Mouse (Mus musculus) midbrain, embryonic 15.5 days (tissue): ENCODE results near the gene Hmgcr. TPM values are rescaled to one million over a fixed set of nuclear protein-coding genes. Genes with fewer than 3 reads are reported as not detected.

Source experiments
- ATAC-seq: fragments of 200-750 bp; cut with Nextera tagmentation; replicated peaks from 2 replicates; pipeline ENCODE4 v1.8.0; 2017; ENCODE audit warnings: moderate TSS enrichment
- H3K27ac ChIP-seq: fragments of 300-500 bp; sonication (generic); 2 replicates; pipeline ENCODE4 v1.5.1; 2015; ENCODE audit warnings: mild to moderate bottlenecking, inconsistent platforms
- H3K27me3 ChIP-seq: fragments of 300-500 bp; sonication (generic); replicated peaks from 2 replicates; pipeline ENCODE4 v1.6.1; 2015; ENCODE audit warnings: inconsistent platforms
- H3K36me3 ChIP-seq: fragments of 300-500 bp; sonication (generic); replicated peaks from 2 replicates; pipeline ENCODE4 v1.6.1; 2015; ENCODE audit warnings: inconsistent platforms
- H3K4me1 ChIP-seq: fragments of 300-500 bp; sonication (generic); 2 replicates; pipeline ENCODE4 v1.6.1; 2015; ENCODE audit warnings: inconsistent platforms
- H3K4me2 ChIP-seq: fragments of 300-500 bp; sonication (generic); 2 replicates; pipeline ENCODE4 v1.6.1; 2015; ENCODE audit warnings: inconsistent platforms, mild to moderate bottlenecking, moderate library complexity
- H3K4me3 ChIP-seq: fragments of 300-500 bp; sonication (generic); 2 replicates; pipeline ENCODE4 v1.5.1; 2015; ENCODE audit warnings: mild to moderate bottlenecking, inconsistent platforms
- H3K9ac ChIP-seq: fragments of 300-500 bp; sonication (generic); 2 replicates; pipeline ENCODE4 v1.6.1; 2015; ENCODE audit warnings: mild to moderate bottlenecking, inconsistent platforms
- H3K9me3 ChIP-seq: fragments of 300-500 bp; sonication (generic); 2 replicates; pipeline ENCODE4 v1.6.1; 2016; ENCODE audit warnings: inconsistent platforms
- WGBS: fragments of 180-500 bp; shearing (Covaris S2); methylation state at CpG from one replicate; pipeline ENCODE4 v1.1.7; 2015; ENCODE audit warnings: mixed read lengths; 5-methylcytosine and 5-hydroxymethylcytosine counted together
- polyA plus RNA-seq: library from polyadenylated mRNA; unstranded; fragments of >200 nt; fragmentation: Nextera tagmentation; extraction: Ambion mirVana; gene quantifications from 2 replicates; pipeline ENCODE4 v1.2.1, GENCODE M21; 2015

The Hmgcr gene
- polyA plus RNA-seq, 1 experiment from 2014 or later = 196 TPM

- peaks cover 82% of the 10 kb centered on the region for H3K36me3 ChIP-seq
- H3K9ac ChIP-seq = no peak overlapping the region
- no peaks in the 10 kb centered on the region for H3K27me3 ChIP-seq
- no peak for ATAC-seq
- H3K27ac ChIP-seq = no peak overlapping the region
- WGBS = 49% methylated on average over 10 of the region's 10 CpGs
- no peaks in the 10 kb centered on the region for H3K9me3 ChIP-seq
- no peak overlapping the region for H3K4me3 ChIP-seq
- 0 out of 2 replicates have a peak, but pooled peaks cover 4% of the 10 kb centered on the region for H3K4me1 ChIP-seq
- H3K4me2 ChIP-seq = no peak overlapping the region
Measured at GRCm38 (mm10) chr13:96660095-96660860, 10.5 kb downstream of the Hmgcr start.

- peaks cover 81% of the 10 kb centered on the region for H3K36me3 ChIP-seq
- H3K9me3 ChIP-seq = no peaks in the 10 kb centered on the region
- H3K4me2 ChIP-seq = no peak overlapping the region
- no peak overlapping the region for H3K9ac ChIP-seq
- H3K4me1 ChIP-seq = 0 out of 2 replicates have a peak, but pooled peaks cover 4% of the 10 kb centered on the region
- no peaks in the 10 kb centered on the region for H3K27me3 ChIP-seq
- no peak overlapping the region for H3K4me3 ChIP-seq
- ATAC-seq = no peak
- H3K27ac ChIP-seq = no peak overlapping the region
- 89% methylated on average over 7 of the region's 7 CpGs for WGBS
Measured at GRCm38 (mm10) chr13:96658936-96659335, 11.8 kb downstream of the Hmgcr start.

- no peak overlapping the region for H3K27ac ChIP-seq
- 0 out of 2 replicates have a peak, but pooled peaks cover 4% of the 10 kb centered on the region for H3K4me1 ChIP-seq
- no peaks in the 10 kb centered on the region for H3K27me3 ChIP-seq
- no peaks in the 10 kb centered on the region for H3K9me3 ChIP-seq
- WGBS = 68% methylated on average over 1 of the region's 1 CpGs
- H3K4me3 ChIP-seq = no peak overlapping the region
- H3K36me3 ChIP-seq = peaks cover 80% of the 10 kb centered on the region
- ATAC-seq = 0 out of 2 replicates have a peak, but pooled peaks have one; percentile 25
- H3K4me2 ChIP-seq = no peak overlapping the region
- H3K9ac ChIP-seq = no peak overlapping the region
Measured at GRCm38 (mm10) chr13:96656673-96657072, 14.1 kb downstream of the Hmgcr start.

GRCm38 (mm10) chr13:96653041-96653440 is 17.7 kb downstream of the Hmgcr start:
- Histone ChIP-seq H3K27me3 (no peaks in the 10 kb centered on the region), H3K36me3 (peaks cover 76% of the 10 kb centered on the region), H3K27ac (no peak overlapping the region), H3K9me3 (no peaks in the 10 kb centered on the region), H3K9ac (no peak overlapping the region), H3K4me3 (no peak overlapping the region), H3K4me2 (no peak overlapping the region), H3K4me1 (no peaks in the 10 kb centered on the region)
- 91% methylated on average over 9 of the region's 9 CpGs for WGBS
- ATAC-seq = no peak

- H3K9ac ChIP-seq = no peak overlapping the region
- no peak overlapping the region for H3K27ac ChIP-seq
- H3K36me3 ChIP-seq = peaks cover 17% of the 10 kb centered on the region
- H3K9me3 ChIP-seq = no peaks in the 10 kb centered on the region
- no peak for ATAC-seq
- no peaks in the 10 kb centered on the region for H3K4me1 ChIP-seq
- 57% methylated on average over 5 of the region's 5 CpGs for WGBS
- H3K27me3 ChIP-seq = no peaks in the 10 kb centered on the region
- H3K4me2 ChIP-seq = no peak overlapping the region
- no peak overlapping the region for H3K4me3 ChIP-seq
Measured at GRCm38 (mm10) chr13:96645822-96646221, 24.9 kb downstream of the Hmgcr start.

- peaks cover 8% of the 10 kb centered on the region; the same call in 1 of the 2 replicates for H3K36me3 ChIP-seq
- H3K27me3 ChIP-seq = no peaks in the 10 kb centered on the region
- no peaks in the 10 kb centered on the region for H3K9me3 ChIP-seq
- no peaks in the 10 kb centered on the region for H3K4me1 ChIP-seq
- no peak overlapping the region for H3K4me3 ChIP-seq
- no peak overlapping the region for H3K4me2 ChIP-seq
- 61% methylated on average over 2 of the region's 2 CpGs for WGBS
- no peak overlapping the region for H3K9ac ChIP-seq
- no peak overlapping the region for H3K27ac ChIP-seq
- ATAC-seq = no peak
Measured at GRCm38 (mm10) chr13:96644168-96644567, 26.6 kb downstream of the Hmgcr start.

GRCm38 (mm10) chr13:96630396-96630795 is 40.3 kb downstream of the Hmgcr start:
- Histone ChIP-seq H3K4me2 (no peak overlapping the region), H3K9ac (no peak overlapping the region), H3K27ac (no peak overlapping the region), H3K27me3 (no peaks in the 10 kb centered on the region), H3K36me3 (peaks cover 20% of the 10 kb centered on the region), H3K4me1 (no peaks in the 10 kb centered on the region), H3K4me3 (no peak overlapping the region), H3K9me3 (no peaks in the 10 kb centered on the region)
- WGBS = 94% methylated on average over 4 of the region's 4 CpGs
- no peak for ATAC-seq

- no peaks in the 10 kb centered on the region for H3K4me1 ChIP-seq
- H3K9me3 ChIP-seq = no peaks in the 10 kb centered on the region
- no peak overlapping the region for H3K4me2 ChIP-seq
- H3K36me3 ChIP-seq = peaks cover 6% of the 10 kb centered on the region; the same call in 1 of the 2 replicates
- no peak overlapping the region for H3K9ac ChIP-seq
- no peak overlapping the region for H3K4me3 ChIP-seq
- no peak for ATAC-seq
- H3K27ac ChIP-seq = no peak overlapping the region
- 83% methylated on average over 1 of the region's 1 CpGs for WGBS
- no peaks in the 10 kb centered on the region for H3K27me3 ChIP-seq
Measured at GRCm38 (mm10) chr13:96620891-96621290, 49.8 kb downstream of the Hmgcr start.

GRCm38 (mm10) chr13:96614615-96615014 is 56.1 kb downstream of the Hmgcr start:
- Histone ChIP-seq H3K4me2 (no peak overlapping the region), H3K9ac (no peak overlapping the region), H3K4me1 (no peaks in the 10 kb centered on the region), H3K36me3 (peaks cover 8% of the 10 kb centered on the region; the same call in 1 of the 2 replicates), H3K27me3 (no peaks in the 10 kb centered on the region), H3K4me3 (no peak overlapping the region), H3K9me3 (no peaks in the 10 kb centered on the region), H3K27ac (no peak overlapping the region)
- WGBS = 91% methylated on average over 3 of the region's 3 CpGs
- no peak for ATAC-seq

GRCm38 (mm10) chr13:96604242-96604641 is 66.5 kb downstream of the Hmgcr start:
- H3K4me1 ChIP-seq = no peaks in the 10 kb centered on the region
- H3K4me3 ChIP-seq = no peak overlapping the region
- H3K27me3 ChIP-seq = no peaks in the 10 kb centered on the region
- H3K9me3 ChIP-seq = no peaks in the 10 kb centered on the region
- H3K4me2 ChIP-seq = no peak overlapping the region
- ATAC-seq = no peak
- WGBS = 96% methylated on average over 2 of the region's 2 CpGs
- no peak overlapping the region for H3K9ac ChIP-seq
- peaks cover 14% of the 10 kb centered on the region; the same call in 1 of the 2 replicates for H3K36me3 ChIP-seq
- no peak overlapping the region for H3K27ac ChIP-seq

- Histone ChIP-seq H3K9me3 (no peaks in the 10 kb centered on the region), H3K27me3 (no peaks in the 10 kb centered on the region), H3K9ac (no peak overlapping the region), H3K27ac (no peak overlapping the region), H3K4me3 (no peak overlapping the region), H3K4me2 (no peak overlapping the region), H3K4me1 (0 out of 2 replicates have a peak, but pooled peaks cover 3% of the 10 kb centered on the region), H3K36me3 (0 out of 2 replicates have a peak, but pooled peaks cover 4% of the 10 kb centered on the region)
- WGBS = 94% methylated on average over 9 of the region's 9 CpGs
- no peak for ATAC-seq
Measured at GRCm38 (mm10) chr13:96599182-96599581, 71.6 kb downstream of the Hmgcr start.
